Mouse (Mus musculus): Measurements from ENCODE around the gene Ciz1. TPM values are rescaled to one million over a fixed set of nuclear protein-coding genes. Genes with fewer than 3 reads are reported as not detected.

The Ciz1 gene
- 100 to 1,000 TPM; 134 to 162 TPM for total RNA-seq (2023)

GRCm38 (mm10) chr2:32352151-32353006, at the start of gene Ciz1:
TSS of gene Ciz1 (plus strand) at chr2:32352327.

DNA sequence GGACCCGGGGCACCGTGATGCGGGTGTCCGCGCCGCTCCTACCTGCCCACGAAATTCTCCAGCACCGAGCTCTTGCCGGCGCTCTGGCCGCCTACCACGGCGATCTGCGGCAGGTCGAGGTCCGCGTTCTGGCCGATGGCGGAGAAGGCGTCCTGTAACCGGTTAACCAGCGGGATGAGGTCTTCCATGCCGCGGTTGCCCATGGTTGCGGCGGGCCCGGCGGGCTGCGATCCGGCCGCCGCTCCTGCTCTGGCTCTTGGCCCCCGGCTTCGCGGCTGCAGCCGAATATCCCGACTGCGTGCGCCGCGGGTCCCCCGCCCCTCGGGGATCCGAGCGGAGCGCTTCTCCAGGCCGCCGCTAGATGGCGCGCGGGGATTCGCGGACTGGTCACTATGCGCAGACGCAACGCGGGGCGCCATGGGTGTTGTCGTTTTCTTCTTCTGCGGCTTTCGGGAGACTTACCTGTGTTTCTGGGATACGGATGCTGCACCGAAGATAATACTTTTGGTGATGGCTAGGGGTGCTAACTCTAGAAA, 948 bp downstream of the Ciz1 start, which contains the start of gene Dnm1:
Gene Dnm1, minus strand, starts transcription at position 332 of the 536 bp plus-strand sequence.

DNA sequence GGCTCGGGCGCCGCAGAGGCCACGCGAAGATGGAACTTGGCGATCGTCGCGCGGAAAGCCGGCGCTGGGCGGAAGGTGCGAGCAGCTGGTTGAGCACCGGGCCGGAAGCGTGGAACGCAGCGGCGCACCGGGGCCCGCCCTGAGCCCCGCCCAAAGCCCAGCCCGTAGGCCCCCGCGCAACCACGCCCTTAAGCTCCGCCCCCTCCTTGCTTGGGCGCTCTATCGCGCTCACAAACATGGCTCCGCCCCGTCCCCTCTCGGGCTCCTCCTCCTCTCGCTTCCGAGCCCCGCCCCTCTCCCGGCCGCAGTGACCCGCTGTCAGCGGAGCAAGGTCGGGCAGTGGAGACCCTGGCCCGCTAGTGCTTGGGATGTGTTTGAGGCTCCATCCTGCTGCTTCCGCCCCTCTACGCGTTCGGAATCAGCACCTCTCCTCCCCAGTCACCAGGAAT, 29.7 kb downstream of the Ciz1 start, which contains the start of gene 1110008P14Rik:
Gene 1110008P14Rik, minus strand, starts transcription at position 164 of the 449 bp plus-strand sequence.

DNA sequence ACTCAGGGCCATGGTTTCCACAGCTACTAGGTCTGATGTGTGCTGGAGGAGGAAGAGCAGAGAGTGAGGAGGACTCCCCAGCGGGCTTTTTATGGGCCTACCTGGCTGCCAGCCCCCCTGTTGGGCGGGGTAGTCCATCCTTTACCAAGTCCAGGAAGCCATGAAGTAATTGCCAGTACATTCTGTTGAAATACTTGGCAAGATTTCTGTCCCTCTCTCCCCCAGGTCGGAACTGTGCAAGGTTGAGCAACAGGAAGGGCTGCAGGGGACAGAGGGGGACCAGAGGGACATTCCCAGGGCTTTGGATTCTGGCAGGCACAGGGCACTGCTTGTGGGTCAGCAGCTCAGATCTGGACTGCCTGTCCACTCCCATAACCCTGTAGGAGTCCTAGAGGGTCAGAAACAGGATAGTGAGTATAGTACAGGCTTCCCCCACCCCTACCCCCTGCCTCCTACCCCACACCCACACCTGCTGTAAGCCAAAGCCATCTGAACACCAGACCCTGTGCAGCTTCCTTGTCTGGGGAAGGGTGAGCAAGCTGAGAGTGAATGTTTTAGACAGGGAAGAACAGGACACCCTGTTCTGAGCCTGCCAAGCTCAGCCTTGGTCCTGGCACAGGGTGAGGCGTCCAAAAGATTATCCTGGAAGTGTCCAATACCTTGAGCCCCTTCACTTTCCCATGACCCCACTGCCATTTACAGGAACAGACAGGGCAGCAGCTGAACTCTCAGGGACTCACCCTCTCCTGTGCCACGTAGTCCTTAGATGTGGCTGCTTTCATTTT, 35.8 kb downstream of the Ciz1 start, which contains the start of gene Lcn2:
Gene Lcn2, minus strand, starts transcription at position 547 of the 785 bp plus-strand sequence.

DNA sequence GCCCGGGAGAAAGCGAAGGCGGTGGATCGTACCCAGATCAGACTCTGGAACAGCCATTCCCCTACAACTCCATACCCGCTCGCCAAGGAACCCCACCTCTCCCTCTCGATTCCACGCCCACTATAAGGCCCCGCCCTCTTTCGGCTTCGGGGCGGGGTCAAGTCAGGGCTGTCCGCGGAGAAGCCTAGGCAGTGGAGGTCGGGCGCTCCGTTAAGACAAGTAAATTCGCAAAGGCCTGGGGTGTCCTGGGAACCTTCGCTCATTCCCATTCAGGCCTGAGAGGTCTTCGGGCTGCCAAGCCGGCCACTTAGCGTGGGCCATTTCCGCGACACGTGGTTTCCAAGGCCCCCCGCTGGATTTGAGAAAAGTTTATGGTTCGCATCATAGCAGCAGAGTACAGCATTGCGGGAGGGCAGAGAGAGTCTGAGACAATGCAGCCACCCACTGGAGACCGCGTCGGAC, 43.4 kb downstream of the Ciz1 start, which contains the start of gene Ptges2:
Gene Ptges2, plus strand, starts transcription at position 413 of the 462 bp plus-strand sequence.

Other genes starting within 250 kb of the Ciz1 start
- 100 to 1,000 TPM; 101 to 102 TPM for gene Prrc2b, start 201.2 kb upstream of the Ciz1 start, total RNA-seq (2023)
- gene Pomt1, start 115.7 kb upstream of the Ciz1 start, total RNA-seq (2023): 10 to 100 TPM; 23.8 to 24.8 TPM
- gene Uck1, start 92.2 kb upstream of the Ciz1 start, total RNA-seq (2023): 100 to 1,000 TPM; 135 to 136 TPM
- 10 to 100 TPM; 66.3 to 72.3 TPM for gene Golga2, start 64.9 kb upstream of the Ciz1 start, total RNA-seq (2023)
- 100 to 1,000 TPM in 1 of 2 experiments, 10 to 100 TPM in 1; 86.0 to 107 TPM for gene Swi5, start 64.3 kb upstream of the Ciz1 start, total RNA-seq (2023)
- gene Dnm1, start 1.0 kb downstream of the Ciz1 start, total RNA-seq (2023): not detected
- gene 1110008P14Rik, start 29.6 kb downstream of the Ciz1 start, total RNA-seq (2023): 10 to 100 TPM; 45.5 to 54.0 TPM
- gene Lcn2, start 35.9 kb downstream of the Ciz1 start, total RNA-seq (2023): 1 to 10 TPM; 1.7 to 2.3 TPM
- gene Ptges2, start 43.6 kb downstream of the Ciz1 start, total RNA-seq (2023): 10 to 100 TPM; 11.4 to 15.6 TPM
- 1 to 10 TPM; 3.9 to 5.5 TPM for gene Naif1, start 98.1 kb downstream of the Ciz1 start, total RNA-seq (2023)
- gene Slc25a25, start 99.1 kb downstream of the Ciz1 start, total RNA-seq (2023): 10 to 100 TPM; 34.2 to 43.0 TPM
- gene Fam102a, start 183.0 kb downstream of the Ciz1 start, total RNA-seq (2023): 10 to 100 TPM; 69.0 to 74.8 TPM
- 10 to 100 TPM; 63.0 to 66.8 TPM for gene Dpm2, start 218.5 kb downstream of the Ciz1 start, total RNA-seq (2023)
- gene Pip5kl1, start 222.5 kb downstream of the Ciz1 start, total RNA-seq (2023): under 1 TPM in 1 of 2 experiments, not detected in 1; 0.56 TPM
- gene 9430097D07Rik, start 223.4 kb downstream of the Ciz1 start, total RNA-seq (2023): not detected
- 10 to 100 TPM; 59.7 to 63.9 TPM for gene St6galnac4, start 234.8 kb downstream of the Ciz1 start, total RNA-seq (2023)
- gene St6galnac6, start 247.4 kb downstream of the Ciz1 start, total RNA-seq (2023): 10 to 100 TPM in 1 of 2 experiments, 1 to 10 TPM in 1; 6.3 to 10.6 TPM